Mouse (Mus musculus): ENCODE data around the gene Stub1. TPM values are rescaled to one million over a fixed set of nuclear protein-coding genes. Genes with fewer than 3 reads are reported as not detected.

The Stub1 gene
- polyA plus RNA-seq, 1 experiment from 2014 or later: 118 TPM

- no peaks in the 10 kb centered on the region for H3K27me3 ChIP-seq (ENCODE audit: insufficient read depth, low read length)
- H3K9ac ChIP-seq (replicated peaks): no peak overlapping the region
- H3K4me2 ChIP-seq (ENCODE audit: low read depth, low read length): no peak overlapping the region
- WGBS (ENCODE audit: insufficient replicate concordance): 66% methylated on average over 4 of the region's 4 CpGs
- ATAC-seq: no peak
- H3K4me3 ChIP-seq (ENCODE audit: low read depth, low read length): no peak overlapping the region
- no peak overlapping the region for H3K27ac ChIP-seq (ENCODE audit: low read depth)
- H3K36me3 ChIP-seq (replicated peaks; ENCODE audit: insufficient read depth, low read length): peaks cover 17% of the 10 kb centered on the region
- peak; percentile 65 for TF ChIP-seq CTCF (IDR thresholded peaks at IDR 0.05; ENCODE audit: low read depth)
- TF ChIP-seq EP300 (IDR thresholded peaks at IDR 0.05; ENCODE audit: low read depth): no peak
- H3K9me3 ChIP-seq (ENCODE audit: low read length): no peaks in the 10 kb centered on the region
- no peak for DNase-seq
- peaks cover 27% of the 10 kb centered on the region for H3K4me1 ChIP-seq (ENCODE audit: insufficient read depth)
These were observed 46.1 kb upstream of the Stub1 start for GRCm38 (mm10) chr17:25879261-25879660.

- Histone ChIP-seq H3K4me2 (ENCODE audit: low read depth, low read length) (no peak overlapping the region), H3K4me3 (ENCODE audit: low read depth, low read length) (no peak overlapping the region), H3K27ac (ENCODE audit: low read depth) (no peak overlapping the region), H3K36me3 (replicated peaks; ENCODE audit: insufficient read depth, low read length) (peaks cover 17% of the 10 kb centered on the region), H3K9ac (replicated peaks) (no peak overlapping the region), H3K4me1 (ENCODE audit: insufficient read depth) (peaks cover 31% of the 10 kb centered on the region), H3K27me3 (ENCODE audit: insufficient read depth, low read length) (no peaks in the 10 kb centered on the region), H3K9me3 (ENCODE audit: low read length) (no peaks in the 10 kb centered on the region)
- ATAC-seq (no peak), DNase-seq (no peak)
- no peak for TF ChIP-seq CTCF (IDR thresholded peaks at IDR 0.05; ENCODE audit: low read depth)
- TF ChIP-seq EP300 (IDR thresholded peaks at IDR 0.05; ENCODE audit: low read depth): no peak
- WGBS (ENCODE audit: insufficient replicate concordance): 91% methylated on average over 19 of the region's 19 CpGs
These were observed 45.5 kb upstream of the Stub1 start for GRCm38 (mm10) chr17:25878611-25879180.

- H3K4me2 ChIP-seq (ENCODE audit: low read depth, low read length): no peak overlapping the region
- H3K36me3 ChIP-seq (replicated peaks; ENCODE audit: insufficient read depth, low read length): peaks cover 13% of the 10 kb centered on the region
- H3K9me3 ChIP-seq (ENCODE audit: low read length): no peaks in the 10 kb centered on the region
- H3K9ac ChIP-seq (replicated peaks): no peak overlapping the region
- no peak overlapping the region for H3K4me3 ChIP-seq (ENCODE audit: low read depth, low read length)
- no peak for TF ChIP-seq EP300 (IDR thresholded peaks at IDR 0.05; ENCODE audit: low read depth)
- no peak for TF ChIP-seq CTCF (IDR thresholded peaks at IDR 0.05; ENCODE audit: low read depth)
- peaks cover 31% of the 10 kb centered on the region for H3K4me1 ChIP-seq (ENCODE audit: insufficient read depth)
- WGBS (ENCODE audit: insufficient replicate concordance): 87% methylated on average over 32 of the region's 32 CpGs
- no peak overlapping the region for H3K27ac ChIP-seq (ENCODE audit: low read depth)
- ATAC-seq (no peak), DNase-seq (no peak)
- H3K27me3 ChIP-seq (ENCODE audit: insufficient read depth, low read length): no peaks in the 10 kb centered on the region
These were observed 44.8 kb upstream of the Stub1 start for GRCm38 (mm10) chr17:25877741-25878610.

- ATAC-seq: no peak
- H3K27ac ChIP-seq (ENCODE audit: low read depth): peak overlapping the region; percentile 88; the same call in 1 of the 2 replicates
These were observed 43.8 kb upstream of the Stub1 start for GRCm38 (mm10) chr17:25877025-25877424.

DNA sequence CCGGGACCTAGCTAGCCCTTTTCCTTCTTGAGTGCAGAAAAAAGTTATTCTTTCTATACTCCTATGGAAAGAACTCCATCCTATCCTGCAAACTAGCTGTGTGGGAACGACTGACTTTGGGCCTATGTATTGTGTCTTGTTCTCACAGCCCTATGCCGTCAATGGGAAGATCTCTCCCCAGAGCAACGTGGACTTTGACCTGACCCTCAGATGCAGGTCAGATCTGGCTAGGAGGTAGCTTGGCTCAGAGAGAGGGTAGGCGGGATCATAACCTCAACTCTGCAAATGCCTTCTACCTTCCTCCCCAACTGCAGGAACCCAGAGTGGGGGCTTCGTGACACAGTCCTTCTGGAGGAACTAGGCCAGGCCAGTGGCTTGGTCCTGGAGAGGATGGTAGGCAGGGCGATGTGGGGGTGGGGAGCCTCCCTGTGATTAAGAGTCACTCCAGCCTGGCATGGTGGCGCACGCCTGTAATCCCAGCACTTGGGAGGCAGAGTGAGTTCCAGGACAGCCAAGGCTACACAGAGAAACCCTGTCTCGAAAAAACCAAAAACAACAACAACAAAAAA, 43.2 kb upstream of the Stub1 start:
- Histone ChIP-seq H3K4me3 (ENCODE audit: low read depth, low read length) (peak overlapping the region; percentile 69), H3K27me3 (ENCODE audit: insufficient read depth, low read length) (no peaks in the 10 kb centered on the region), H3K4me1 (ENCODE audit: insufficient read depth) (peaks cover 31% of the 10 kb centered on the region), H3K9me3 (ENCODE audit: low read length) (no peaks in the 10 kb centered on the region), H3K9ac (replicated peaks) (peak overlapping the region; percentile 64), H3K4me2 (ENCODE audit: low read depth, low read length) (peak overlapping the region; percentile 85), H3K36me3 (replicated peaks; ENCODE audit: insufficient read depth, low read length) (peaks cover 10% of the 10 kb centered on the region), H3K27ac (ENCODE audit: low read depth) (peak overlapping the region; percentile 88)
- WGBS (ENCODE audit: insufficient replicate concordance): 59% methylated on average over 10 of the region's 10 CpGs
- DNase-seq (peak; percentile 53), ATAC-seq (0 out of 2 replicates have a peak, but pooled peaks have one; percentile 20)
- TF ChIP-seq CTCF (IDR thresholded peaks at IDR 0.05; ENCODE audit: low read depth): no peak
- TF ChIP-seq EP300 (IDR thresholded peaks at IDR 0.05; ENCODE audit: low read depth): no peak

More at GRCm38 (mm10) chr17:25877025-25877424, 43.8 kb upstream of the Stub1 start:
- Histone ChIP-seq H3K4me3 (ENCODE audit: low read depth, low read length) (no peak overlapping the region), H3K9ac (replicated peaks) (no peak overlapping the region), H3K27me3 (ENCODE audit: insufficient read depth, low read length) (no peaks in the 10 kb centered on the region), H3K4me2 (ENCODE audit: low read depth, low read length) (0 out of 2 replicates have a peak overlapping the region, but pooled peaks have one; percentile 85), H3K36me3 (replicated peaks; ENCODE audit: insufficient read depth, low read length) (peaks cover 10% of the 10 kb centered on the region), H3K9me3 (ENCODE audit: low read length) (no peaks in the 10 kb centered on the region), H3K4me1 (ENCODE audit: insufficient read depth) (peaks cover 31% of the 10 kb centered on the region)
- DNase-seq: no peak
- 85% methylated on average over 3 of the region's 3 CpGs for WGBS (ENCODE audit: insufficient replicate concordance)
- TF ChIP-seq EP300 (IDR thresholded peaks at IDR 0.05; ENCODE audit: low read depth): no peak
- no peak for TF ChIP-seq CTCF (IDR thresholded peaks at IDR 0.05; ENCODE audit: low read depth)
